Comparison of ENCODE assay signal across 8 mouse cellular contexts in genomic region chr11:17464875-17465274, GRCm38 (mm10).
A peak's percentile ranks its signal among the peaks of the same experiment; 100 is the strongest.
DNase-seq lines count a peak whose midpoint lies in the region; ATAC-seq and TF ChIP-seq lines count a peak whose summit lies in the region.

No protein-coding gene starts in this region.

- no peak for DNase-seq in heart, postnatal 0 days (ENCODE audit: low spot score)
- DNase-seq in heart, adult 9 months (ENCODE audit: low spot score in 2 of 2) = no peak
- DNase-seq in embryo, embryonic 11 days = peak; percentile 70
- DNase-seq in kidney, postnatal 4 days = peak; percentile 50 to 56
- DNase-seq in retina, embryonic 14.5 days (ENCODE audit: low spot score) = peak; percentile 58
- no peak for DNase-seq in thymus, postnatal 10 days (ENCODE audit: low spot score in 2 of 2)

- no peak overlapping the region for H3K4me2 ChIP-seq in heart, postnatal 0 days (ENCODE audit: low read depth, low read length)

- no peak overlapping the region for H3K9ac ChIP-seq in heart, postnatal 0 days (replicated peaks; ENCODE audit: low read depth, low read length)

- H3K79me2 ChIP-seq in C2C12 (ENCODE audit: control insufficient read depth, insufficient read depth) = no peaks in the 10 kb centered on the region

- H3K79me3 ChIP-seq in C2C12 (ENCODE audit: low read depth) = no peaks in the 10 kb centered on the region

- no peak overlapping the region for H3K4me3 ChIP-seq in heart, postnatal 0 days (ENCODE audit: low read depth, low read length)
- no peak overlapping the region for H3K4me3 ChIP-seq in C2C12 (ENCODE audit: insufficient read depth, poor library complexity, severe bottlenecking)

- 0 out of 2 replicates have a peak, but pooled peaks cover 4% of the 10 kb centered on the region for H3K4me1 ChIP-seq in heart, postnatal 0 days (ENCODE audit: control insufficient read depth, insufficient read depth)

- no peak overlapping the region for H3K27ac ChIP-seq in heart, postnatal 0 days (ENCODE audit: low read depth)

- 56% methylated on average over 2 of the region's 2 CpGs for WGBS in heart, postnatal 0 days

- peak; percentile 63 for TF ChIP-seq CTCF in heart, postnatal 0 days (IDR thresholded peaks at IDR 0.05; ENCODE audit: low read depth)
- peak; percentile 54 for TF ChIP-seq CTCF in C2C12 (IDR thresholded peaks at IDR 0.05; ENCODE audit: control insufficient read depth, insufficient read depth, insufficient read length)

- H3K27me3 ChIP-seq in heart, postnatal 0 days (ENCODE audit: control insufficient read depth, insufficient read depth, low read length) = no peaks in the 10 kb centered on the region
- H3K27me3 ChIP-seq in C2C12 (ENCODE audit: control insufficient read depth, insufficient read depth, insufficient read length) = no peaks in the 10 kb centered on the region

- H3K36me3 ChIP-seq in heart, postnatal 0 days (replicated peaks; ENCODE audit: control insufficient read depth, insufficient read depth, low read length) = no peaks in the 10 kb centered on the region
- H3K36me3 ChIP-seq in C2C12 (ENCODE audit: control insufficient read depth, insufficient read depth) = no peaks in the 10 kb centered on the region

- TF ChIP-seq EP300 in heart, postnatal 0 days (IDR thresholded peaks at IDR 0.05; ENCODE audit: low read depth) = no peak

- H3ac ChIP-seq in C2C12 (ENCODE audit: control insufficient read depth, insufficient read length, low read depth) = no peak overlapping the region

- H3K9me3 ChIP-seq in heart, postnatal 0 days (replicated peaks; ENCODE audit: control insufficient read depth, low read length) = no peaks in the 10 kb centered on the region

- no peak for ATAC-seq in heart, postnatal 0 days (ENCODE audit: insufficient read depth, low read depth)
- ATAC-seq in monocyte, adult 5-6 weeks (replicated peaks; ENCODE audit: insufficient number of reproducible peaks, low FRiP score, low TSS enrichment, poor library complexity, severe bottlenecking) = no peak

TF ChIP-seq in C2C12, 6 proteins besides CTCF, POLR2A, EP300 and RAD21:
- no peak for TF ChIP-seq MYOG (IDR thresholded peaks at IDR 0.05; ENCODE audit: control insufficient read depth, extremely low read depth, insufficient read length)
- TF ChIP-seq FOSL1 (IDR thresholded peaks at IDR 0.05; ENCODE audit: insufficient read depth, low read length, poor library complexity, severe bottlenecking) = no peak
- TF ChIP-seq MYOD1 (IDR thresholded peaks at IDR 0.05; ENCODE audit: control insufficient read depth, insufficient read length, low read depth) = no peak
- no peak for TF ChIP-seq MAX (IDR thresholded peaks at IDR 0.05)
- no peak for TF ChIP-seq USF1 (IDR thresholded peaks at IDR 0.05; ENCODE audit: low read depth)
- TF ChIP-seq CEBPB (IDR thresholded peaks at IDR 0.05; ENCODE audit: low read depth) = no peak

Comparison
In these comparisons a context has a peak if more than half of its experiments do, and no peak if none do; other contexts are left out.
1. DNase-seq: peak in embryo, embryonic 11 days (single experiment), kidney, postnatal 4 days (2 of 2) and retina, embryonic 14.5 days (single experiment); none in heart, postnatal 0 days (single experiment), heart, adult 9 months (0 of 2) and thymus, postnatal 10 days (0 of 2).